Mouse (Mus musculus) layer of hippocampus, adult 11-12 months (tissue): ENCODE measurements at regions not wholly inside any gene's neighbourhood (a gene's known extent, or its start where the extent isn't known, plus 50 kb on each side); places are given as distances from the start of the nearest gene placed in this dataset.
"Not testable (repeated sequence)": the region's sequence is repeated elsewhere in the genome, so short reads cannot be mapped to it uniquely, and the experiment has no call there.

Source experiments
- DNase-seq: peaks from one replicate; pipeline ENCODE4 v3.0.0; 2022; ENCODE audit warnings: low spot score

- not testable (repeated sequence) for DNase-seq
These were observed 352.3 kb upstream of the Tmco5 start for GRCm38 (mm10) chr2:116526203-116526602.

DNA sequence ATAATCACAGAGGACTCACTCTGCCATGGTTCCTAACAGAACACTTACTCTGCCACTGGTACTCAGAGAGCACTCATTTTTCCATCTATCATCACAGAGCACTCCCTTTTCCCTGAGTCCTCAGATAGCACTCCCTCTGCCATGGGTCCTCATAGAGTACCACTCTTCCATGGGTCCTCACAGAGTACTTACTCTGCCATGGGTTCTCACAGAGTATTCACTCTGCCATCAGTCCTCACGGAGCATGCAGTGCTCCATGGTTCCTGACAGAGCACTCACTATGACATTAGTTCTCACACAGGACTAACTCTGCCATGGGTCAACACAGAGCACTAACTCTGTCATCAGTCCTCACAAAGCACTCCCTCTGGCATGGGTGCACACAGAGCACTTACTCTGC is 342.0 kb upstream of the Tmco5 start:
- no peak for DNase-seq

DNA sequence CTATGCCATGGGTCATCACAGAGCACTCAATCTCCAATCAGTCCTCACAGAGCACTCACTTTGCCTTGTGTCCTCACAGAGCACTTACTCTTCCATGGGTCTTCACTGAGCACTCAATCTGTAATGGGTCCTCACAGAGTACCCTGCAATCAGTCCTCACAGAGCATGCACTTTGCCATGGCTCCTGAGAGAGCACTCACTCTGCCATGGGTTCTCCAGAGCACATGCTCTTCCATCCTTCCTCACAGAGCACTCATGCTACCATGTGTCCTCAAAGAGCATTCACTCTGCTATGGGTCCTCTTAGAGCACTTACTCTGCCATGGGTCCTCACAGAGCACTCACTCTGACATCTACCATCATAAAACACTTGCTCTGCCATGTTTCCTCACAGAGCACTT is 319.1 kb upstream of the Tmco5 start:
- no peak for DNase-seq

- no peak for DNase-seq
These were observed 294.5 kb upstream of the Tmco5 start for GRCm38 (mm10) chr2:116583989-116584388.

DNA sequence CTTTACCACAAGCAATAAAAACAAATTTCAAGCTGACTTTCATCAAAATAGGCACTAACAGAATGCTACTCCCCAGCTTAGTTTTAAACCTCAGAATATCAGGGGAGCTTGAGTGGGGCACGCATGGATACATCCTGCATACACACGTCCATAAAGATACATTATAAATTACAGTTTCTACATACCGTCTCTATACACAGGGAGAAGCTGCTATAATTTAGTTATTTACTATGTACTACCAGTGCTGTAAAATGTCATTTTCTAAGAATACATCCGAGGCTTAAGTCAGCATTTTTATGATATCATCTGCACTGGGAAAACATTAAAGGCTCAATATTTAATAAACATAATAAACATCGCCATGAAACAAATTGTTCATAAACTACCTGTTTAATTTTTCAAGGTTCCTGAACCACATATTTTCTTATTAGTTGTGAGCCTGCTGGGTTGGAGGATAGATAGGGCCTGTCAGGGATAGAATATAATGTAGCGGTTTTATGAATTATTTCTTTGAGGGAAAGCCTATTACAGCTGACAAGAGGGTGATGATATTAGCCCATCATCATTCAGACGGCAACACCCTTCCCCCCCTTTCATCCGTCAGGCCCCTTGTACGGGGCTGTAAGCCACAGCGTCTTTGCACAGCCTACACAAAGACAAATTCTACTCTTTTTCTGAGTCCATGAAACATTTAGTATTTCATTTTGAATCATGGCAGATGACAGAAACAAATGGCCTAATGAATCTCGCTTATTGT is 292.1 kb upstream of the Tmco5 start:
- DNase-seq: no peak

GRCm38 (mm10) chr2:116605869-116606268 is 272.6 kb upstream of the Tmco5 start:
- no peak for DNase-seq

- no peak for DNase-seq
These were observed 238.6 kb upstream of the Tmco5 start for GRCm38 (mm10) chr2:116639935-116640334.

DNA sequence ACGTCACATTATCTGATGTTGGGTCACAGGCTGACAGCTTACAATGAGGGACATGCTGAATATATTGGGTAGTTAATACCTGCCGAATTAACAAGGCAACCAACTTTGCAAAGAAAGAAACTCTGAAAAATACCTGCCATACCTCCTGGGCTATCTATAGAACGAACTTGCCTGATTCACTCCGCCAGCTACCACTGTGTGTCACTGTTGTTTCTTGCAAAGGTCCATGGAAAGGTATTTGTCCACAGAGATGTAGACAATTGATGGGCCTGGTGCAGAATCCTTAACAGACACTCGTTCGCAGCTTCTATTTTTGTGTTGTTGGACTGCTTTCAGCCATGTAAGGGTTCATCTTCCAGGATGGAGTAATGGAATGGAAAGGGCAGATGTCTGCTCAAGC is 226.4 kb upstream of the Tmco5 start:
- DNase-seq: no peak

- DNase-seq: no peak
These were observed 192.7 kb upstream of the Tmco5 start for GRCm38 (mm10) chr2:116685756-116686155.

GRCm38 (mm10) chr2:116697542-116697941 is 180.9 kb upstream of the Tmco5 start:
- no peak for DNase-seq

DNA sequence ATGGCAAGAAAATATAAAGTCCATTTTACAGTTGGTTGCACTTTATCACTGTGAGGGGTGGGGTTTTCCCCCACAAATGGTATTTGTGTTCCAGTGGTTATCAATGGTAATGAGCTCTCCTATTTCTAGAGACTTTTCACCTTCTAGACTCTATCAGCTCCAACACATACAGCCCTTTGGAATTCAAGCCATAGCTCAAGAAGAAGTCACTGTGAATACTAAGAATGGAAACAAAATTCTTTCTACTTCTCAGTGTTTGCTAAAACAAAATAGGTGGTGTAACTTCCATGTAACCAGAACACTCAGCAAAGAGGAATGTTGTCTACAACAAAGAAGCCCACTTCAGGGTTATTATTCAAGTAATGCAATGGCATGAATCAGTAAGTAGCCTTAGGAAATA is 173.8 kb upstream of the Tmco5 start:
- no peak for DNase-seq

DNA sequence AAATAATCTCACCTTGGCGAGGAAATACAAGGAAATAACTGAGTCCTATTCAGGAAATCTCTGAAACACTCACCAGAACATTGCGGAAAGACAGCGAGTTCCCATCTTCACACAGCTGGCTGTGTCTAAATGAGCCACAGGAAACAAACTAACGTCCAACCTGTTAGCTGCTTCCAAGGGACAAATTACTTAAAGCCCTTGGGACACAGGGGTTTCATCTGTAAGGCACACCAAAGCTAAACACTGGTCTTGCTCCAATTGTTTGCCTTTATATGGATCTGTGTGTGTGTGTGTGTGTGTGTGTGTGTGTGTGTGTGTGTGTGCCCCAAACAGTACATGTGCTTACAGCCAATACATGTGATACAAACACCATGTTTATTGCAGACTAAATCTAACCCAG is 168.9 kb upstream of the Tmco5 start:
- DNase-seq: no peak

DNA sequence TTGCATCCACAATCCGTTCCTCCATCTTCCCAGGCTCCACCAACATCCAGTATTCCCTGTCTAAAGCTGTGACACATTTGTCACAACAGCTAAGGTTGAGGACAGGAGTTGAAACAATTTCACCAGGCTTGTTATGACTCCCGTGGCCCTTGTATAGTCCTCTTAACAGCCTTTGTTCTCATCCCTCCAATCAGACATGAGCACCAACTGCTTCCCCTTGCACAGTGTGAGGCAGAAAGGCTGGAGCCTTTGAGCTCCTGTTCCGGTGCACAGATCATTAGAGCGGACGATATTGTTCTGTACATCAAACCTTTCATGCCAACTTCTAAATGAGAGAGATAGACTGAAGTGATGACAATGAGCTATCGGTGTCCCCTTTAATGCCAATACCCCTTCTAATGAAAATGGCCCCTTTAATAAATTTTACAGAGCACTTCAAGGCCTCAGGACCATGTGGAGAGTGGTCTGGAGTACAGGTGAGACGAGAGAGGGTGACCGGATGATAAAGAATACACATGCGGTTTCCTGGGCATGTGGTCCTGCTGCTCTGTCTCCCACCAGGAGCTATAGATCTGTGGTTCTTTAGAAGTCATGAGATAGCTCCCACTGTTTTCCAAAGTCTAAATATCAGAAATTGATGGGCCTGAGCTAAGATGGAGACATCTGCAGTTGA is 161.8 kb upstream of the Tmco5 start:
- no peak for DNase-seq

DNA sequence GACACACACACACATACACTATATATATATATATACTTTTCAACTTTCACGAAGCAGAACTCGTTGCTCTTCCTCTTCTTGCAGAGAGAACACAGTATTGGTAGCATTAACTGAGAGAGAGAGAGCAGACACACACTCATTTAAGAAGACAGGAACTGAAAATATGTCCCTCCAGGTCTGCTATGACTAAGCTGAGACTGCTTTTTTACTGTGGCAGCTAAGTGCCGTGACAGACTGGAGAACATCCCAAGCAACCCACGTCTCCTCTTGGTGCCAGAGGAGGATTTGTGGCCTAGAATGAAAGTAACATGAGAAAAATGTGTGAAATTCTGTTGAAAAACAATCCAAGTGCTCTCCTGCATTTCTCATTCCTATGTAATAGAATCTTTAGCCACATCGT is 159.9 kb upstream of the Tmco5 start:
- peak; percentile 17 for DNase-seq

GRCm38 (mm10) chr2:116727591-116727990 is 150.9 kb upstream of the Tmco5 start:
- DNase-seq: no peak

GRCm38 (mm10) chr2:116735702-116736101 is 142.8 kb upstream of the Tmco5 start:
- DNase-seq: no peak

GRCm38 (mm10) chr2:116768459-116769047 is 109.9 kb upstream of the Tmco5 start:
- DNase-seq: no peak

DNA sequence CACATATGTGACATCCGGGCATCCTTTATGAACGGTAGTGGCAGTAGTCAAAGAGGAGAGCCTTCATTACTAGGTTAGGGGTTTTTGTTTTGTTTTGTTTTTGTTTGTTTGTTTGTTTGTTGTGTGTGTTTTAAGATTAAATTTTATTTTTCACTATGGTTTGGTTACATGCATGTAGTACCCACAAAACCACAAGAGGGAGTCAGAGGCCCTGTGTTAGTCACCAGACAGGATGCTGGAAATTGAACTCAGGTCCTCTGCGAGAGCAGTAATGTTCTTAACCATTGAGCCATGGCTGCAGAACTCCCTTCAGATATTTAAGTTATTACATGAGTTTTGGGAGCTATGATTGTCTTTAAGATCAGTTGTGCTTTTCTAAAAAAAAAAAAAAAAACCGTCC is 109.3 kb upstream of the Tmco5 start:
- DNase-seq: no peak

- DNase-seq: no peak
These were observed 105.9 kb upstream of the Tmco5 start for GRCm38 (mm10) chr2:116772569-116772968.

DNA sequence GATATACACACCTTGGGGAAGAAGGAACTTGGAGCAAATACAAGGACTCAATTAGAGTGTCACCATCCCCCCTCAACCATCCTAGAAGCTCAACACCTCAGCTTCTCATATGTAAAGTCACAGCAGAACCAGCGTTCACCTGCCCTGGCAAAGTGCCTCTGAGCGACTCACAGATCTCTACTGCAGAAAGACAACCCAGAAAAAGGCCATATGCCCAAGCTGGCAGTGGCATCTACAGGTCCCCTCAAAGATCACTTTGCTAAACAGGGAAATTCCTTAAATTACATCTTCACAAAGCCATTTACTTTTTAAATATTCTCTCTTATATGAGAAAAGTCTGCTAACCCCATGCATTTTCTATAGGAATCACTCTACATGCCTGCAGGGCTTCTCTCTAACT is 78.3 kb upstream of the Tmco5 start:
- no peak for DNase-seq

GRCm38 (mm10) chr2:116801578-116801977 is 76.9 kb upstream of the Tmco5 start:
- DNase-seq: no peak

DNA sequence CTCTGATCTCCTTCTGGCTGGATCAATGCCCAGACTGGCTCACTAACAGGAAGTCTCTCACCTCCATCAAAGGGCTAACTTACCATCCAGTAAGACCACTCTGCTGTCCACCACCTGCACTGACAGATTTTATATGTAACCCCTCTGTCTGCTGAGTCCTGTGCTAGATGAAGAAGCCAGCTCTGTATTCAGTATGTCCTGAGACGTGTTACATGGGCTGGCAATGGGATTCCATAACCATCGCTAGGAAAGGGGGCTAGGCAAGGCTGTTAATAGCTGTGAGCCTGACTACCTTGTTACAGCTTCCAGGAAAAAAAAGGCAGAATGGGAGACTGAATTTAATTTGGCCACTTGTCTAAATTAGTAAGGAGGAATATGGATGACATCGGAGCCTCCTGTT is 71.3 kb upstream of the Tmco5 start:
- DNase-seq: no peak

GRCm38 (mm10) chr2:116807636-116808035 is 70.9 kb upstream of the Tmco5 start:
- no peak for DNase-seq
